Mouse (Mus musculus) layer of hippocampus, adult 18-20 months (tissue): ENCODE data around the gene Wdr46. TPM values are rescaled to one million over a fixed set of nuclear protein-coding genes. Genes with fewer than 3 reads are reported as not detected.
A peak's percentile ranks its signal among the peaks of the same experiment; 100 is the strongest.
"Not testable (repeated sequence)": the region's sequence is repeated elsewhere in the genome, so short reads cannot be mapped to it uniquely, and the experiment has no call there.

Source experiments
- DNase-seq, 2 experiments: peaks; one replicate each; pipeline ENCODE4 v3.0.0; 2022; ENCODE audit warnings: low spot score in 2 of 2
- long read RNA-seq: library from polyadenylated mRNA; stranded (forward); transcript quantifications from one replicate; pipeline ENCODE4 v2.0.0, GENCODE M21; 2021
- total RNA-seq, 2 experiments: library from RNA; stranded (reverse); gene quantifications; 2 replicates each; pipeline ENCODE4 v1.2.3; 2021

Gene Wdr46
- total RNA-seq: 10 to 100 TPM; 13.2 to 15.5 TPM
- long read RNA-seq, transcript Wdr46-201 (15 exons, 2,229 nt): major isoform, 9 of 16 reads
- long read RNA-seq, partial matches to known transcripts: 5 of 16 reads
- long read RNA-seq, other reads (novel, unspliced or antisense): 2 of 16 reads

GRCm38 (mm10) chr17:33940206-33940805, at the start of gene Wdr46, which contains the start of gene Pfdn6:
Gene Wdr46, plus strand, starts transcription at chr17:33940660.
Gene Pfdn6, minus strand, starts transcription at chr17:33940343.
- DNase-seq: peak; percentile 84 to 95

- DNase-seq: no peak
Measured at GRCm38 (mm10) chr17:33891357-33891756, 49.1 kb upstream of the Wdr46 start.

- DNase-seq: not testable (repeated sequence)
Measured at GRCm38 (mm10) chr17:33891892-33892291, 48.6 kb upstream of the Wdr46 start.

- no peak for DNase-seq
Measured at GRCm38 (mm10) chr17:33892429-33892828, 48.0 kb upstream of the Wdr46 start.

- not testable (repeated sequence) for DNase-seq
Measured at GRCm38 (mm10) chr17:33893011-33893410, 47.4 kb upstream of the Wdr46 start.

- no peak for DNase-seq
Measured at GRCm38 (mm10) chr17:33897114-33897794, 43.2 kb upstream of the Wdr46 start.

- DNase-seq: not testable (repeated sequence)
Measured at GRCm38 (mm10) chr17:33898193-33898592, 42.3 kb upstream of the Wdr46 start.

- DNase-seq: no peak
Measured at GRCm38 (mm10) chr17:33899642-33900041, 40.8 kb upstream of the Wdr46 start.

- no peak for DNase-seq
Measured at GRCm38 (mm10) chr17:33900281-33900988, 40.0 kb upstream of the Wdr46 start.

- DNase-seq: no peak
Measured at GRCm38 (mm10) chr17:33900989-33901314, 39.5 kb upstream of the Wdr46 start.

GRCm38 (mm10) chr17:33901653-33902052, 38.8 kb upstream of the Wdr46 start:
- no peak for DNase-seq

GRCm38 (mm10) chr17:33902079-33902478, 38.4 kb upstream of the Wdr46 start:
- no peak for DNase-seq

- no peak for DNase-seq
Measured at GRCm38 (mm10) chr17:33902491-33902890, 38.0 kb upstream of the Wdr46 start.

GRCm38 (mm10) chr17:33903911-33904651, 36.4 kb upstream of the Wdr46 start:
- not testable (repeated sequence) for DNase-seq

- DNase-seq: not testable (repeated sequence)
Measured at GRCm38 (mm10) chr17:33904835-33905234, 35.6 kb upstream of the Wdr46 start, which contains the start of gene Platr17. Gene Platr17, plus strand, starts transcription at chr17:33905135.

GRCm38 (mm10) chr17:33908331-33909076, 32.0 kb upstream of the Wdr46 start:
- peak in 1 of 2 experiments; percentile 60 for DNase-seq

GRCm38 (mm10) chr17:33909077-33909868, 31.2 kb upstream of the Wdr46 start, which contains the start of gene Daxx:
Gene Daxx, plus strand, starts transcription at chr17:33909414.
- DNase-seq: peak; percentile 99

- DNase-seq: no peak
Measured at GRCm38 (mm10) chr17:33909869-33910250, 30.6 kb upstream of the Wdr46 start.

- no peak for DNase-seq
Measured at GRCm38 (mm10) chr17:33910346-33911051, 30.0 kb upstream of the Wdr46 start.
